Mouse (Mus musculus) embryonic facial prominence, embryonic 11.5 days (tissue): Measurements from ENCODE around the gene Tfap2c. TPM values are rescaled to one million over a fixed set of nuclear protein-coding genes. Genes with fewer than 3 reads are reported as not detected.

Experiments
- ATAC-seq: fragments of 200-750 bp; cut with Nextera tagmentation; replicated peaks from 2 replicates; pipeline ENCODE4 v1.8.0; 2017; ENCODE audit warnings: low read depth; ENCODE audit not compliant: insufficient number of reproducible peaks, low FRiP score, low TSS enrichment
- DNase-seq: peaks from one replicate; pipeline ENCODE4 v3.0.0-alpha.2; 2015; ENCODE audit warnings: low spot score
- H3K27ac ChIP-seq: fragments of 300-500 bp; sonication (generic); replicated peaks from 2 replicates; pipeline ENCODE4 v1.5.1; 2014; ENCODE audit warnings: mild to moderate bottlenecking, low read depth, low read length, control low read depth
- H3K27me3 ChIP-seq: fragments of 300-500 bp; sonication (generic); 2 replicates; pipeline ENCODE4 v1.6.1; 2014; ENCODE audit warnings: mild to moderate bottlenecking, low read length, moderate library complexity, mixed read lengths; ENCODE audit not compliant: control insufficient read depth, insufficient read depth
- H3K36me3 ChIP-seq: fragments of 300-500 bp; sonication (generic); replicated peaks from 2 replicates; pipeline ENCODE4 v1.6.1; 2014; ENCODE audit warnings: low read depth, mild to moderate bottlenecking, low read length, moderate library complexity, mixed read lengths; ENCODE audit not compliant: control insufficient read depth, insufficient read depth
- H3K4me1 ChIP-seq: fragments of 300-500 bp; sonication (generic); 2 replicates; pipeline ENCODE4 v1.6.1; 2014; ENCODE audit warnings: low read length, mixed read lengths; ENCODE audit not compliant: control insufficient read depth, insufficient read depth
- H3K4me2 ChIP-seq: fragments of 300-500 bp; sonication (generic); 2 replicates; pipeline ENCODE4 v1.6.1; 2014; ENCODE audit warnings: low read depth, mild to moderate bottlenecking, control low read depth, low read length, moderate library complexity
- H3K4me3 ChIP-seq: fragments of 300-500 bp; sonication (generic); 2 replicates; pipeline ENCODE4 v1.5.1; 2014; ENCODE audit warnings: low read depth, low read length, control low read depth
- H3K9ac ChIP-seq: fragments of 300-500 bp; sonication (generic); replicated peaks from 2 replicates; pipeline ENCODE4 v1.6.1; 2014; ENCODE audit warnings: mild to moderate bottlenecking, control low read depth, low read length
- H3K9me3 ChIP-seq: fragments of 300-500 bp; sonication (generic); replicated peaks from 2 replicates; pipeline ENCODE4 v1.6.1; 2016; ENCODE audit warnings: mild to moderate bottlenecking, low read length, inconsistent platforms, mixed read lengths; ENCODE audit not compliant: control insufficient read depth
- WGBS: fragments of 180-500 bp; shearing (Covaris S2); extraction: QIAGEN DNeasy Blood & Tissue Kit; methylation state at CpG from one replicate; pipeline ENCODE4 v1.1.7; 2014; 5-methylcytosine and 5-hydroxymethylcytosine counted together
- polyA plus RNA-seq: library from polyadenylated mRNA; unstranded; fragments of >200 nt; fragmentation: Nextera tagmentation; extraction: Ambion mirVana; gene quantifications from 2 replicates; pipeline ENCODE4 v1.2.1, GENCODE M21; 2014

Gene Tfap2c
- polyA plus RNA-seq, 1 experiment from 2014 or later: 16.5 TPM

- no peak overlapping the region for H3K27ac ChIP-seq
- WGBS: 4% methylated on average over 6 of the region's 6 CpGs
- peak overlapping the region; percentile 1; the same call in 1 of the 2 replicates for H3K4me3 ChIP-seq
- H3K9me3 ChIP-seq: no peaks in the 10 kb centered on the region
- no peak overlapping the region for H3K9ac ChIP-seq
- no peaks in the 10 kb centered on the region for H3K36me3 ChIP-seq
- no peak for ATAC-seq
- peaks cover 6% of the 10 kb centered on the region; the same call in 1 of the 2 replicates for H3K4me1 ChIP-seq
- H3K4me2 ChIP-seq: peak overlapping the region; percentile 17
- peaks cover 44% of the 10 kb centered on the region for H3K27me3 ChIP-seq
- DNase-seq: peak; percentile 36
Observed at GRCm38 (mm10) chr2:172552666-172553065, 3.3 kb downstream of the Tfap2c start.

GRCm38 (mm10) chr2:172554211-172554610 lies 4.8 kb downstream of the Tfap2c start:
- no peak overlapping the region for H3K4me3 ChIP-seq
- H3K36me3 ChIP-seq: no peaks in the 10 kb centered on the region; the same call in 1 of the 2 replicates
- ATAC-seq (no peak), DNase-seq (no peak)
- H3K27me3 ChIP-seq: peaks cover 31% of the 10 kb centered on the region
- H3K9ac ChIP-seq: no peak overlapping the region
- no peaks in the 10 kb centered on the region for H3K9me3 ChIP-seq
- no peak overlapping the region for H3K27ac ChIP-seq
- peaks cover 6% of the 10 kb centered on the region; the same call in 1 of the 2 replicates for H3K4me1 ChIP-seq
- 74% methylated on average over 9 of the region's 9 CpGs for WGBS
- no peak overlapping the region for H3K4me2 ChIP-seq

- Histone ChIP-seq H3K4me1 (peaks cover 7% of the 10 kb centered on the region; the same call in 1 of the 2 replicates), H3K27me3 (no peaks in the 10 kb centered on the region; the same call in 1 of the 2 replicates)
Observed at GRCm38 (mm10) chr2:172558674-172559468, 9.5 kb downstream of the Tfap2c start.

GRCm38 (mm10) chr2:172561016-172561415 lies 11.6 kb downstream of the Tfap2c start:
- Histone ChIP-seq H3K27ac (no peak overlapping the region), H3K9ac (no peak overlapping the region), H3K4me2 (no peak overlapping the region; the same call in 1 of the 2 replicates), H3K36me3 (no peaks in the 10 kb centered on the region; the same call in 1 of the 2 replicates), H3K4me3 (no peak overlapping the region), H3K4me1 (peaks cover 7% of the 10 kb centered on the region; the same call in 1 of the 2 replicates), H3K9me3 (no peaks in the 10 kb centered on the region), H3K27me3 (no peaks in the 10 kb centered on the region)
- WGBS: 10% methylated on average over 10 of the region's 10 CpGs
- peak; percentile 62 for DNase-seq
- ATAC-seq: no peak

More at GRCm38 (mm10) chr2:172558674-172559468, 9.5 kb downstream of the Tfap2c start:
- DNase-seq: peak; percentile 32
- no peak overlapping the region for H3K4me3 ChIP-seq
- no peak overlapping the region for H3K9ac ChIP-seq
- no peaks in the 10 kb centered on the region for H3K9me3 ChIP-seq
- ATAC-seq: 0 out of 2 replicates have a peak, but pooled peaks have one; percentile 21
- no peaks in the 10 kb centered on the region; the same call in 1 of the 2 replicates for H3K36me3 ChIP-seq
- 24% methylated on average over 21 of the region's 21 CpGs for WGBS
- no peak overlapping the region for H3K27ac ChIP-seq
- H3K4me2 ChIP-seq: no peak overlapping the region; the same call in none of the 2 replicates

GRCm38 (mm10) chr2:172567835-172568234 lies 18.4 kb downstream of the Tfap2c start:
- Histone ChIP-seq H3K9ac (no peak overlapping the region), H3K4me3 (no peak overlapping the region), H3K36me3 (no peaks in the 10 kb centered on the region), H3K4me2 (no peak overlapping the region), H3K27ac (no peak overlapping the region), H3K9me3 (no peaks in the 10 kb centered on the region), H3K4me1 (no peaks in the 10 kb centered on the region), H3K27me3 (no peaks in the 10 kb centered on the region)
- DNase-seq (no peak), ATAC-seq (no peak)
- 84% methylated on average over 9 of the region's 9 CpGs for WGBS

- ATAC-seq: no peak
- H3K4me2 ChIP-seq: no peak overlapping the region
- H3K9me3 ChIP-seq: no peaks in the 10 kb centered on the region
- 82% methylated on average over 2 of the region's 2 CpGs for WGBS
- no peak overlapping the region for H3K4me3 ChIP-seq
- H3K4me1 ChIP-seq: no peaks in the 10 kb centered on the region
- no peak overlapping the region for H3K9ac ChIP-seq
- no peaks in the 10 kb centered on the region for H3K27me3 ChIP-seq
- H3K27ac ChIP-seq: no peak overlapping the region
- no peaks in the 10 kb centered on the region for H3K36me3 ChIP-seq
- DNase-seq: no peak
Observed at GRCm38 (mm10) chr2:172568466-172568865, 19.1 kb downstream of the Tfap2c start.

GRCm38 (mm10) chr2:172577196-172577766 lies 27.9 kb downstream of the Tfap2c start:
- Histone ChIP-seq H3K4me2 (no peak overlapping the region), H3K36me3 (no peaks in the 10 kb centered on the region), H3K4me1 (no peaks in the 10 kb centered on the region), H3K9ac (no peak overlapping the region), H3K27ac (no peak overlapping the region), H3K4me3 (no peak overlapping the region), H3K27me3 (no peaks in the 10 kb centered on the region), H3K9me3 (no peaks in the 10 kb centered on the region)
- no peak for DNase-seq
- WGBS: 68% methylated on average over 2 of the region's 2 CpGs
- ATAC-seq: no peak

GRCm38 (mm10) chr2:172579221-172579620 lies 29.8 kb downstream of the Tfap2c start:
- no peak for DNase-seq
- H3K4me3 ChIP-seq: no peak overlapping the region
- H3K27me3 ChIP-seq: no peaks in the 10 kb centered on the region

More at GRCm38 (mm10) chr2:172579221-172579620, 29.8 kb downstream of the Tfap2c start:
- 83% methylated on average over 5 of the region's 5 CpGs for WGBS
- no peak for ATAC-seq
- H3K9ac ChIP-seq: no peak overlapping the region
- H3K36me3 ChIP-seq: no peaks in the 10 kb centered on the region
- no peak overlapping the region for H3K27ac ChIP-seq
- no peak overlapping the region for H3K4me2 ChIP-seq
- H3K9me3 ChIP-seq: no peaks in the 10 kb centered on the region
- H3K4me1 ChIP-seq: no peaks in the 10 kb centered on the region
